Mouse (Mus musculus): Measurements from ENCODE around the gene Ypel4.

GRCm38 (mm10) chr2:84762295-84762694 is 28.4 kb downstream of the Ypel4 start:
- TF ChIP-seq CEBPB (IDR thresholded peaks at IDR 0.05; ENCODE audit: low read depth), result no peak
- no peak for TF ChIP-seq MYOD1 (IDR thresholded peaks at IDR 0.05; ENCODE audit: control insufficient read depth, insufficient read length, low read depth)
- TF ChIP-seq MYOG (IDR thresholded peaks at IDR 0.05; ENCODE audit: control insufficient read depth, extremely low read depth, insufficient read length), result no peak
